Mouse (Mus musculus) MEL (cell line): Measurements from ENCODE around the gene Scn4a. TPM values are rescaled to one million over a fixed set of nuclear protein-coding genes. Genes with fewer than 3 reads are reported as not detected.

Experiments
- DNase-seq: peaks from one replicate; pipeline ENCODE4 v3.0.0; 2011; ENCODE audit warnings: low read depth, low spot score
- H3K27ac ChIP-seq: 2 replicates; pipeline ENCODE4 v1.5.1; 2012; ENCODE audit warnings: low read depth, mild to moderate bottlenecking, control low read depth, low read length, moderate library complexity; ENCODE audit not compliant: control insufficient read depth
- H3K27me3 ChIP-seq, 2 experiments: fragments of 150-350 bp in 1 of 2; sonication (generic) in 1 of 2; 2 replicates each; pipeline ENCODE4 v1.6.1; 2012; ENCODE audit warnings: low read length in 2 of 2, mild to moderate bottlenecking in 2 of 2, improper control_type of control experiment in 1 of 2, moderate library complexity in 1 of 2; ENCODE audit not compliant: insufficient read depth in 2 of 2, control insufficient read depth in 1 of 2
- H3K36me3 ChIP-seq, 2 experiments: 2 replicates each; pipeline ENCODE4 v1.6.1; 2012 to 2014; ENCODE audit warnings: low read length in 2 of 2, improper control_type of control experiment in 1 of 2, inconsistent platforms in 1 of 2, mild to moderate bottlenecking in 1 of 2; ENCODE audit not compliant: insufficient read depth in 2 of 2, control insufficient read depth in 1 of 2
- H3K4me1 ChIP-seq, 2 experiments: fragments of 150-350 bp in 1 of 2; sonication (generic) in 1 of 2; 2 replicates each; pipeline ENCODE4 v1.6.1; 2012; ENCODE audit warnings: low read length in 2 of 2, improper control_type of control experiment in 1 of 2, mild to moderate bottlenecking in 1 of 2; ENCODE audit not compliant: insufficient read depth in 2 of 2, control insufficient read depth in 1 of 2
- H3K4me3 ChIP-seq, 2 experiments: fragments of 150-350 bp in 1 of 2; sonication (generic) in 1 of 2; 2 replicates each; pipeline ENCODE4 v1.5.1; 2012; ENCODE audit warnings: low read depth in 2 of 2, low read length in 2 of 2, mild to moderate bottlenecking in 2 of 2, moderate library complexity in 2 of 2, control low read depth in 1 of 2, improper control_type of control experiment in 1 of 2; ENCODE audit not compliant: control insufficient read depth in 1 of 2, insufficient read depth in 1 of 2
- H3K79me2 ChIP-seq: 2 replicates; pipeline ENCODE4 v1.6.1; 2012; ENCODE audit warnings: mild to moderate bottlenecking, low read length, moderate library complexity; ENCODE audit not compliant: control insufficient read depth, poor library complexity, insufficient read depth
- H3K9ac ChIP-seq: 2 replicates; pipeline ENCODE4 v1.6.1; 2012; ENCODE audit warnings: low read depth, mild to moderate bottlenecking, control low read depth, low read length, moderate library complexity; ENCODE audit not compliant: control insufficient read depth, poor library complexity, severe bottlenecking
- H3K9me3 ChIP-seq: fragments of 150-350 bp; sonication (generic); replicated peaks from 2 replicates; pipeline ENCODE4 v1.6.1; 2012; ENCODE audit warnings: mild to moderate bottlenecking, low read length, improper control_type of control experiment, moderate library complexity; ENCODE audit not compliant: insufficient read depth
- BHLHE40 ChIP-seq: IDR thresholded peaks from 2 replicates; pipeline ENCODE4 v1.6.1; 2012; ENCODE audit warnings: low read depth, mild to moderate bottlenecking, inconsistent platforms, low read length, improper control_type of control experiment, borderline replicate concordance
- CTCF ChIP-seq, 3 experiments: IDR thresholded peaks in 2 of 3; conservative IDR thresholded peaks in 1 of 3; 2 replicates each; pipeline ENCODE4 v1.5.1; 2011 to 2012; ENCODE audit warnings: low read length in 3 of 3, low read depth in 2 of 3, mild to moderate bottlenecking in 2 of 3, improper control_type of control experiment in 1 of 3, inconsistent platforms in 1 of 3, mixed read lengths in 1 of 3, moderate library complexity in 1 of 3; ENCODE audit not compliant: control insufficient read depth in 1 of 3, insufficient read depth in 1 of 3, poor library complexity in 1 of 3, severe bottlenecking in 1 of 3
- ELF1 ChIP-seq: IDR thresholded peaks from 2 replicates; pipeline ENCODE4 v1.6.1; 2014; ENCODE audit warnings: low read depth, mild to moderate bottlenecking, inconsistent platforms, low read length, improper control_type of control experiment, moderate library complexity
- EP300 ChIP-seq, 2 experiments: IDR thresholded peaks; 2 replicates each; pipeline ENCODE4 v1.6.1; 2011; ENCODE audit warnings: improper control_type of control experiment in 2 of 2, low read length in 2 of 2, low read depth in 1 of 2, mild to moderate bottlenecking in 1 of 2
- HCFC1 ChIP-seq: IDR thresholded peaks from 2 replicates; pipeline ENCODE4 v1.6.1; 2012; ENCODE audit warnings: low read depth, mild to moderate bottlenecking, inconsistent platforms, low read length, improper control_type of control experiment, moderate library complexity
- JUND ChIP-seq: IDR thresholded peaks from 2 replicates; pipeline ENCODE4 v1.6.1; 2011; ENCODE audit warnings: low read depth, mild to moderate bottlenecking, improper control_type of control experiment, low read length
- MAFK ChIP-seq: IDR thresholded peaks from 2 replicates; pipeline ENCODE4 v1.6.1; 2011; ENCODE audit warnings: low read depth, mild to moderate bottlenecking, low read length, improper control_type of control experiment, borderline replicate concordance
- MAZ ChIP-seq: IDR thresholded peaks from 2 replicates; pipeline ENCODE4 v1.6.1; 2012; ENCODE audit warnings: low read depth, mild to moderate bottlenecking, inconsistent platforms, low read length, improper control_type of control experiment
- MYB ChIP-seq: IDR thresholded peaks from 2 replicates; pipeline ENCODE4 v1.6.1; 2011; ENCODE audit warnings: mild to moderate bottlenecking, low read depth, low read length, improper control_type of control experiment
- POLR2A ChIP-seq, 2 experiments: IDR thresholded peaks; 2 replicates each; pipeline ENCODE4 v1.6.1; 2011 to 2012; ENCODE audit warnings: low read length in 2 of 2, mild to moderate bottlenecking in 2 of 2, control low read depth in 1 of 2, improper control_type of control experiment in 1 of 2, low read depth in 1 of 2, moderate library complexity in 1 of 2; ENCODE audit not compliant: control insufficient read depth in 1 of 2, insufficient read depth in 1 of 2, poor library complexity in 1 of 2
- RAD21 ChIP-seq: IDR thresholded peaks from 2 replicates; pipeline ENCODE4 v1.6.1; 2011; ENCODE audit warnings: mild to moderate bottlenecking, low read depth, low read length, improper control_type of control experiment
- SMC3 ChIP-seq: IDR thresholded peaks from 2 replicates; pipeline ENCODE4 v1.6.1; 2011; ENCODE audit warnings: low read depth, low read length, improper control_type of control experiment
- TCF12 ChIP-seq: IDR thresholded peaks from 2 replicates; pipeline ENCODE4 v1.6.1; 2014; ENCODE audit warnings: low read depth, mild to moderate bottlenecking, inconsistent platforms, low read length, improper control_type of control experiment, moderate library complexity
- USF1 ChIP-seq: IDR thresholded peaks from 2 replicates; pipeline ENCODE4 v1.6.1; 2014; ENCODE audit warnings: low read depth, mild to moderate bottlenecking, inconsistent platforms, low read length, improper control_type of control experiment, moderate library complexity
- USF2 ChIP-seq, 2 experiments: IDR thresholded peaks; 2 replicates each; pipeline ENCODE4 v1.6.1; 2011 to 2012; ENCODE audit warnings: improper control_type of control experiment in 2 of 2, low read length in 2 of 2, borderline replicate concordance in 1 of 2, inconsistent platforms in 1 of 2, low read depth in 1 of 2, mild to moderate bottlenecking in 1 of 2; ENCODE audit not compliant: insufficient read depth in 1 of 2
- ZC3H11A ChIP-seq: IDR thresholded peaks from 2 replicates; pipeline ENCODE4 v1.6.1; 2012; ENCODE audit warnings: low read depth, mild to moderate bottlenecking, inconsistent platforms, low read length, improper control_type of control experiment
- ZKSCAN1 ChIP-seq: IDR thresholded peaks from 2 replicates; pipeline ENCODE4 v1.6.1; 2012; ENCODE audit warnings: low read depth, mild to moderate bottlenecking, inconsistent platforms, low read length, improper control_type of control experiment, moderate library complexity
- ZMIZ1 ChIP-seq: IDR thresholded peaks from 2 replicates; pipeline ENCODE4 v1.6.1; 2012; ENCODE audit warnings: low read depth, mild to moderate bottlenecking, inconsistent platforms, low read length, improper control_type of control experiment, moderate library complexity
- polyA plus RNA-seq, 2 experiments: library from polyadenylated mRNA; stranded (reverse) in 1 of 2; unstranded in 1 of 2; fragments of >175 nt in 1 of 2; fragments of >200 nt in 1 of 2; gene quantifications; 2 replicates each; pipeline versions ENCODE4 v1.2.1 to v1.2.4; 2012; ENCODE audit warnings: low replicate concordance in 2 of 2, low read depth in 1 of 2; ENCODE audit not compliant: insufficient read length in 2 of 2, insufficient read depth in 1 of 2, missing spikeins in 1 of 2
- total RNA-seq: library from RNA; depleted of rRNA; stranded (reverse); fragments of 300-350 nt; gene quantifications from 2 replicates; pipeline ENCODE4 v1.2.3, GENCODE M21; 2012

Scn4a gene
- total and polyA plus RNA-seq, 3 experiments: 0.04 to 0.15 TPM; not detected in 1

GRCm38 (mm10) chr11:106365366-106365765 lies 12.3 kb upstream of the Scn4a start, which contains the start of gene Prr29:
Gene Prr29 (plus strand): TSS chr11:106365472.
- no peak within 1 kb of the TSS for H3K9ac ChIP-seq
- H3K36me3 ChIP-seq: 0 out of 4 replicates have a peak, but pooled peaks cover 0 to 2% of the 10 kb centered on the region in 2 experiments
- H3K4me3 ChIP-seq: no peak within 1 kb of the TSS
- no peaks in the 10 kb centered on the region for H3K79me2 ChIP-seq
- no peaks in the 10 kb centered on the region for H3K9me3 ChIP-seq
- H3K27ac ChIP-seq: no peak within 1 kb of the TSS
- H3K27me3 ChIP-seq: peaks cover 3 to 6% of the 10 kb centered on the region in 2 experiments; a peak in 3 of 4 replicates
- no peaks in the 10 kb centered on the region for H3K4me1 ChIP-seq
- TF ChIP-seq MAFK (no peak), JUND (no peak)
- TF ChIP-seq, all 39 proteins: peak for 0
- no peak for DNase-seq

- H3K36me3 ChIP-seq: 0 out of 4 replicates have a peak, but pooled peaks cover 0 to 2% of the 10 kb centered on the region in 2 experiments
- no peaks in the 10 kb centered on the region for H3K9me3 ChIP-seq
- no peak for TF ChIP-seq MAFK
- TF ChIP-seq TCF12: no peak
- TF ChIP-seq MYB: no peak
- no peak for TF ChIP-seq EP300 (IDR thresholded peaks at IDR 0.05; ENCODE audit: low read depth in 1 of 2, low read length in 2 of 2)
- TF ChIP-seq HCFC1: no peak
- no peak for TF ChIP-seq BHLHE40
- TF ChIP-seq RAD21: no peak
- TF ChIP-seq ELF1: no peak
- no peaks in the 10 kb centered on the region for H3K79me2 ChIP-seq
- no peak for DNase-seq
- H3K27ac ChIP-seq: no peak overlapping the region
- peaks cover 3 to 6% of the 10 kb centered on the region in 2 experiments; a peak in 3 of 4 replicates for H3K27me3 ChIP-seq
- H3K4me3 ChIP-seq: no peak overlapping the region
- no peak overlapping the region for H3K9ac ChIP-seq
- H3K4me1 ChIP-seq: no peaks in the 10 kb centered on the region
Measured at GRCm38 (mm10) chr11:106364712-106365111, 11.6 kb upstream of the Scn4a start.

- Histone ChIP-seq H3K9ac (no peak overlapping the region), H3K36me3 (no peaks in the 10 kb centered on the region), H3K27me3 (peaks cover 12 to 15% of the 10 kb centered on the region in 2 experiments), H3K27ac (no peak overlapping the region), H3K9me3 (no peaks in the 10 kb centered on the region), H3K4me3 (no peak overlapping the region), H3K79me2 (no peaks in the 10 kb centered on the region), H3K4me1 (no peaks in the 10 kb centered on the region)
- peak; percentile 66 for DNase-seq
- no peak for TF ChIP-seq POLR2A (IDR thresholded peaks at IDR 0.05; ENCODE audit: control insufficient read depth in 1 of 2, insufficient read depth in 1 of 2, low read depth in 1 of 2, low read length in 2 of 2, poor library complexity in 1 of 2)
- peak; percentile 43 for TF ChIP-seq RAD21
- peak; percentile 75 for TF ChIP-seq SMC3
- TF ChIP-seq ZMIZ1: no peak
- no peak for TF ChIP-seq USF1
- TF ChIP-seq ZC3H11A: peak; percentile 33; the same call in 1 of the 2 replicates
- no peak for TF ChIP-seq ZKSCAN1
- peak; percentile 66 to 89 (median 78) for TF ChIP-seq CTCF (IDR thresholded peaks at IDR 0.05 in 2 of 3, conservative IDR thresholded peaks at IDR 0.05 in 1 of 3; ENCODE audit: control insufficient read depth in 1 of 3, insufficient read depth in 1 of 3, low read depth in 2 of 3, low read length in 3 of 3, poor library complexity in 1 of 3, severe bottlenecking in 1 of 3)
- TF ChIP-seq MAZ: no peak
- TF ChIP-seq USF2 (IDR thresholded peaks at IDR 0.05; ENCODE audit: borderline replicate concordance in 1 of 2, insufficient read depth in 1 of 2, low read depth in 1 of 2, low read length in 2 of 2): no peak
Measured at GRCm38 (mm10) chr11:106359350-106359749, 6.3 kb upstream of the Scn4a start.
